20 mouse cellular contexts compared by ENCODE assay signal in genomic region chr7:37240832-37241231, GRCm38 (mm10).
DNase-seq lines count a peak whose midpoint lies in the region; ATAC-seq and TF ChIP-seq lines count a peak whose summit lies in the region.
"Had no signal": no experiment of that assay in that cellular context is flagged by ENCODE, and none has a peak within 500 bp of the region (broad histone marks: within the 10 kb centered on the region; RNA-seq: fewer than 3 reads in every experiment).

No protein-coding gene starts in this region.

- peak; percentile 19; the same call in 1 of the 2 replicates for TF ChIP-seq CTCF in kidney, adult 2 months (conservative IDR thresholded peaks at IDR 0.05; ENCODE audit: insufficient read depth, insufficient read length, low read depth, low read length)
- TF ChIP-seq CTCF in liver, embryonic 14.5 days (IDR thresholded peaks at IDR 0.05; ENCODE audit: low read depth): 0 out of 2 replicates have a peak, but pooled peaks have one; percentile 19

- no peak overlapping the region for H3K9ac ChIP-seq in liver, embryonic 14.5 days (replicated peaks)
- H3K9ac ChIP-seq in liver, embryonic 12.5 days: no peak overlapping the region
- H3K9ac ChIP-seq: forebrain, postnatal 0 days; heart, embryonic 15.5 days; liver, embryonic 13.5 days; lung, embryonic 15.5 days had no signal

- H3K27me3 ChIP-seq in kidney, adult 2 months (replicated peaks; ENCODE audit: control insufficient read depth, insufficient read depth, low read length): no peaks in the 10 kb centered on the region
- no peaks in the 10 kb centered on the region for H3K27me3 ChIP-seq in liver, embryonic 14.5 days (ENCODE audit: control insufficient read depth, insufficient read depth, low read length)
- H3K27me3 ChIP-seq in liver, embryonic 12.5 days (replicated peaks): no peaks in the 10 kb centered on the region
- H3K27me3 ChIP-seq: heart, embryonic 15.5 days; liver, embryonic 13.5 days; lung, embryonic 15.5 days had no signal

- H3K4me1 ChIP-seq in kidney, adult 2 months (ENCODE audit: control insufficient read depth, insufficient read depth, low read length): no peaks in the 10 kb centered on the region
- no peaks in the 10 kb centered on the region for H3K4me1 ChIP-seq in liver, embryonic 14.5 days (replicated peaks; ENCODE audit: control insufficient read depth in 2 of 2, insufficient read depth in 2 of 2, low read length in 1 of 2)
- no peaks in the 10 kb centered on the region for H3K4me1 ChIP-seq in liver, embryonic 12.5 days
- H3K4me1 ChIP-seq: heart, embryonic 15.5 days; liver, embryonic 13.5 days; lung, embryonic 15.5 days had no signal

- no peaks in the 10 kb centered on the region for H3K9me3 ChIP-seq in liver, embryonic 14.5 days (ENCODE audit: control insufficient read depth, low read length)
- H3K9me3 ChIP-seq in liver, embryonic 12.5 days (replicated peaks): no peaks in the 10 kb centered on the region
- H3K9me3 ChIP-seq: heart, embryonic 15.5 days; liver, embryonic 13.5 days; lung, embryonic 15.5 days had no signal

- no peak overlapping the region for H3K4me2 ChIP-seq in liver, embryonic 14.5 days (ENCODE audit: low read depth)
- H3K4me2 ChIP-seq in liver, embryonic 12.5 days: no peak overlapping the region
- H3K4me2 ChIP-seq: heart, embryonic 15.5 days; liver, embryonic 13.5 days; lung, embryonic 15.5 days had no signal

- H3K36me3 ChIP-seq in kidney, adult 2 months (ENCODE audit: control insufficient read depth, insufficient read depth, low read length): no peaks in the 10 kb centered on the region
- H3K36me3 ChIP-seq in liver, embryonic 14.5 days (replicated peaks; ENCODE audit: control insufficient read depth, insufficient read depth, low read depth): no peaks in the 10 kb centered on the region
- no peaks in the 10 kb centered on the region for H3K36me3 ChIP-seq in liver, embryonic 12.5 days
- H3K36me3 ChIP-seq: heart, embryonic 15.5 days; liver, embryonic 13.5 days; lung, embryonic 15.5 days had no signal

- no peak for TF ChIP-seq EP300 in liver, embryonic 14.5 days (IDR thresholded peaks at IDR 0.05; ENCODE audit: low read depth)

- H3K27ac ChIP-seq in kidney, adult 2 months (ENCODE audit: insufficient read depth, low read depth, low read length): no peak overlapping the region
- no peak overlapping the region for H3K27ac ChIP-seq in liver, embryonic 14.5 days
- no peak overlapping the region for H3K27ac ChIP-seq in liver, embryonic 12.5 days
- H3K27ac ChIP-seq: heart, embryonic 15.5 days; liver, embryonic 13.5 days; lung, embryonic 15.5 days had no signal

- 58% methylated on average over 6 of the region's 6 CpGs for WGBS in kidney, adult 2 months
- 57% methylated on average over 6 of the region's 6 CpGs for WGBS in liver, embryonic 14.5 days (ENCODE audit: insufficient replicate concordance)
- 65% methylated on average over 6 of the region's 6 CpGs for WGBS in liver, embryonic 12.5 days (ENCODE audit: insufficient replicate concordance)

- no peak for ATAC-seq in liver, embryonic 14.5 days (ENCODE audit: insufficient read depth)
- no peak for ATAC-seq in liver, embryonic 12.5 days
- ATAC-seq: activated CD4-positive, CD25-positive, alpha-beta regulatory T cell, adult 4 months; forebrain, postnatal 0 days; hindbrain, embryonic 16.5 days had no signal

- H3K4me3 ChIP-seq in kidney, adult 2 months (ENCODE audit: insufficient read depth, low read depth, low read length): no peak overlapping the region
- no peak overlapping the region for H3K4me3 ChIP-seq in liver, embryonic 14.5 days (ENCODE audit: insufficient read depth in 1 of 2, low read depth in 2 of 2, low read length in 2 of 2)
- H3K4me3 ChIP-seq in liver, embryonic 12.5 days: no peak overlapping the region
- H3K4me3 ChIP-seq: heart, embryonic 15.5 days; liver, embryonic 13.5 days; lung, embryonic 15.5 days had no signal

- intact Hi-C loops in heart, postnatal 25 days (cut with DNase I): no loop called here

- TF ChIP-seq POLR2A in kidney, adult 2 months (IDR thresholded peaks at IDR 0.05; ENCODE audit: low read depth, low read length): no peak

- DNase-seq in cerebellum, postnatal 10 days: peak; percentile 39 to 52
- no peak for DNase-seq in cerebellum, postnatal 36 days
- DNase-seq in kidney, adult 2 months: no peak
- no peak for DNase-seq in kidney, postnatal 4 days
- DNase-seq in liver, embryonic 14.5 days (ENCODE audit: low read depth in 3 of 3, low spot score in 3 of 3): no peak
- DNase-seq in brain, adult 2 months (ENCODE audit: low read depth, low spot score): peak; percentile 23
- DNase-seq in heart, postnatal 25 days (ENCODE audit: low spot score): no peak
- DNase-seq: adrenal gland, adult 8-10 months; cerebellum, adult 18-20 months; forebrain, postnatal 0 days; kidney, adult 11 months; kidney, postnatal 10 days; layer of hippocampus, postnatal 36 days; liver, embryonic 13.5 days; lung, postnatal 36 days had no signal

Comparison
In these comparisons a context has a peak if more than half of its experiments do, and no peak if none do; other contexts are left out.
1. DNase-seq: peak in cerebellum, postnatal 10 days (2 of 2) and brain, adult 2 months (single experiment); none in cerebellum, postnatal 36 days (0 of 2), kidney, adult 2 months (single experiment), kidney, postnatal 4 days (0 of 2), liver, embryonic 14.5 days (0 of 3) and heart, postnatal 25 days (single experiment).